24 mouse cellular contexts compared by ENCODE assay signal in genomic region chr9:52190907-52191306, GRCm38 (mm10).
"Had no signal": no experiment of that assay in that cellular context is flagged by ENCODE, and none has a peak within 500 bp of the region (broad histone marks: within the 10 kb centered on the region; RNA-seq: fewer than 3 reads in every experiment).

No protein-coding gene starts in this region.

- H3K36me3 ChIP-seq: heart, embryonic 12.5 days; hindbrain, embryonic 10.5 days; hindbrain, embryonic 12.5 days; intestine, embryonic 15.5 days; limb, embryonic 13.5 days; limb, embryonic 15.5 days; liver, embryonic 12.5 days had no signal

- H3K4me2 ChIP-seq: heart, embryonic 12.5 days; hindbrain, embryonic 12.5 days; hindbrain, embryonic 14.5 days; intestine, embryonic 15.5 days; limb, embryonic 13.5 days; limb, embryonic 15.5 days; liver, embryonic 12.5 days had no signal

- H3K9me3 ChIP-seq: heart, embryonic 12.5 days; hindbrain, embryonic 10.5 days; hindbrain, embryonic 12.5 days; intestine, embryonic 15.5 days; limb, embryonic 13.5 days; limb, embryonic 15.5 days; liver, embryonic 12.5 days had no signal

- H3K27ac ChIP-seq: heart, adult 2 months; hindbrain, embryonic 10.5 days; hindbrain, embryonic 12.5 days; hindbrain, embryonic 14.5 days; intestine, embryonic 15.5 days; limb, embryonic 13.5 days; limb, embryonic 15.5 days; liver, embryonic 12.5 days; liver, embryonic 14.5 days had no signal

- H3K4me3 ChIP-seq: heart, adult 2 months; heart, embryonic 12.5 days; hindbrain, embryonic 10.5 days; hindbrain, embryonic 12.5 days; intestine, embryonic 15.5 days; limb, embryonic 13.5 days; limb, embryonic 15.5 days; liver, embryonic 12.5 days had no signal

- H3K27me3 ChIP-seq: heart, embryonic 12.5 days; hindbrain, embryonic 12.5 days; intestine, embryonic 15.5 days; limb, embryonic 13.5 days; limb, embryonic 15.5 days; liver, embryonic 12.5 days had no signal

- H3K4me1 ChIP-seq: intestine, embryonic 15.5 days; limb, embryonic 15.5 days had no signal

- DNase-seq: gastrocnemius, postnatal 14 days; gastrocnemius, postnatal 36 days; heart, adult 2 months; heart, postnatal 10 days; heart, postnatal 4 days; kidney, adult 18-20 months; kidney, adult 8-10 months; kidney, postnatal 14 days; kidney, postnatal 36 days; layer of hippocampus, adult 9-11 months; layer of hippocampus, postnatal 36 days; left cerebral cortex, postnatal 4 days had no signal

- ATAC-seq: hindbrain, embryonic 16.5 days; inflammation-experienced regulatory T-cells, adult 6 months; intestine, embryonic 15.5 days; intestine, postnatal 0 days; liver, embryonic 12.5 days had no signal

- H3K9ac ChIP-seq: heart, embryonic 12.5 days; hindbrain, embryonic 12.5 days; hindbrain, embryonic 14.5 days; intestine, embryonic 15.5 days; limb, embryonic 13.5 days; limb, embryonic 15.5 days; liver, embryonic 12.5 days; liver, embryonic 14.5 days had no signal
